Mouse (Mus musculus): ENCODE results near the gene Ddx39b. TPM values are rescaled to one million over a fixed set of nuclear protein-coding genes. Genes with fewer than 3 reads are reported as not detected.

The Ddx39b gene
- polyA plus RNA-seq, 1 experiment from 2014 or later = 467 TPM

DNA sequence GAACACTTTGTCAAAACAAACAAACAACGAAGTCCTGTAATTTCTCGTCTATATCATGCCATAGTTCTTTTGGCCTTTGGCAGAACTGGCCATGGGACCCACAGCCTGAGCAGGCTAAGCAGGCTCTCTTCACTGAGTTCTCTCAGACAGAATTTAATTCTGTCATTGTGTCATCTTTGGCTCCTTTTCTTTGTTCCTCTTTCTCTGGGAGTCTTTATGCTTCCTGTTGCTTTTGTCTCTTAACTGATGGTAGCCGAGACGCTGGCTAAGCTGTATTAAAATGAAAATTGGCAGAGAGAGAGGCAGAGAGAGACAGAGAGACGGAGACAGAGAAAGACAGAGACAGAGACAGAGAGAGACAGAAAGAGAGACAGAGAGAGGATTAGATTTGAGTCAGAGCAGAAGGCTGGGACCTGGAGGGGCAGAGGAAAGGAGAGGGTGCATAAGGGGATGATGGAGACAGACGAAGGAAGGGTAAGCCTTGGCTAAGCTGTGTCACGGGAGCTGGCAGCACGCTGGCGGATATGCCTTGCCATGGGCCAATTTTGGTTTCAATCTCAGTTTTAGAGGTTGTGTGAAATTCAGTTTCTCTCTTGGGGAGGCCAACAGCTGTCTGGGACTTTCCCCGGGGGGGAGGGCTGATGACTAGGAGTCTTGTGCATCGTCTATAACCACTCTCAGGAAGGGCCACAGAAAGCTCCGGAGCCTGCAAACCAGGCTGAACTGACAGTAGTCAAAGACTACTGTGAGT lies 31.6 kb upstream of the Ddx39b start:
- Histone ChIP-seq H3K9ac (replicated peaks; ENCODE audit: low read depth, low read length) (no peak overlapping the region), H3K27me3 (ENCODE audit: control insufficient read depth, insufficient read depth, low read length) (no peaks in the 10 kb centered on the region), H3K4me1 (ENCODE audit: control insufficient read depth, insufficient read depth, low read length) (no peaks in the 10 kb centered on the region), H3K4me2 (replicated peaks; ENCODE audit: low read depth, low read length) (no peak overlapping the region), H3K4me3 (ENCODE audit: low read depth, low read length) (no peak overlapping the region), H3K36me3 (ENCODE audit: control insufficient read depth, insufficient read depth, low read length) (no peaks in the 10 kb centered on the region), H3K27ac (ENCODE audit: low read length) (no peak overlapping the region), H3K9me3 (ENCODE audit: control insufficient read depth, low read depth, low read length) (no peaks in the 10 kb centered on the region)
- WGBS = 72% methylated on average over 12 of the region's 12 CpGs
- ATAC-seq (ENCODE audit: insufficient number of reproducible peaks, insufficient read depth, low FRiP score, low read depth) = no peak

- no peaks in the 10 kb centered on the region for H3K36me3 ChIP-seq (ENCODE audit: control insufficient read depth, insufficient read depth, low read length)
- no peaks in the 10 kb centered on the region for H3K4me1 ChIP-seq (ENCODE audit: control insufficient read depth, insufficient read depth, low read length)
- no peak overlapping the region for H3K27ac ChIP-seq (ENCODE audit: low read length)
- H3K9ac ChIP-seq (replicated peaks; ENCODE audit: low read depth, low read length) = no peak overlapping the region
- WGBS = 56% methylated on average over 3 of the region's 3 CpGs
- no peaks in the 10 kb centered on the region for H3K9me3 ChIP-seq (ENCODE audit: control insufficient read depth, low read depth, low read length)
- ATAC-seq (ENCODE audit: insufficient number of reproducible peaks, insufficient read depth, low FRiP score, low read depth) = no peak
- no peak overlapping the region for H3K4me2 ChIP-seq (replicated peaks; ENCODE audit: low read depth, low read length)
- H3K27me3 ChIP-seq (ENCODE audit: control insufficient read depth, insufficient read depth, low read length) = no peaks in the 10 kb centered on the region
- H3K4me3 ChIP-seq (ENCODE audit: low read depth, low read length) = no peak overlapping the region
These were observed 31.0 kb upstream of the Ddx39b start for GRCm38 (mm10) chr17:35210593-35210992.

DNA sequence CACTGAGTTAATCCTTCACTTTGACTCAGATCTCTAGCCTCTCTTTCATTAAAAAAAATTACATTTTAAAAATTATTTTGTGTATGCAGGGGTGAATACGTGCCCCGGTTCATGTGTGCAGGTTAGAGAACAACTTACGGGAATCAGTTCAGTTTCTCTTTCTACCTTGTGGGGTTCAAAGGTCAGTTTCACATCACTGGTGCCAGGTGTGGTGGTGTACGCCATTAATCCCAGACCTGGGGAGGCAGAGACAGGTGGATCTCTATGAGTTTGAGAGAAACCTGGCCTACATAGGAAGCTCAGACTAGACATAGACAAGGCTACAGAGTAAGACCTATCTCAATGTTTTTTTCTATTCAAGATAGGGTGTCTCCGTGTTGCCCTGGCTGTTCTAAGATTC lies 28.5 kb upstream of the Ddx39b start:
- 89% methylated on average over 5 of the region's 5 CpGs for WGBS
- Histone ChIP-seq H3K9me3 (ENCODE audit: control insufficient read depth, low read depth, low read length) (no peaks in the 10 kb centered on the region), H3K4me2 (replicated peaks; ENCODE audit: low read depth, low read length) (no peak overlapping the region), H3K27me3 (ENCODE audit: control insufficient read depth, insufficient read depth, low read length) (no peaks in the 10 kb centered on the region), H3K4me1 (ENCODE audit: control insufficient read depth, insufficient read depth, low read length) (no peaks in the 10 kb centered on the region), H3K36me3 (ENCODE audit: control insufficient read depth, insufficient read depth, low read length) (no peaks in the 10 kb centered on the region), H3K9ac (replicated peaks; ENCODE audit: low read depth, low read length) (no peak overlapping the region), H3K27ac (ENCODE audit: low read length) (no peak overlapping the region), H3K4me3 (ENCODE audit: low read depth, low read length) (no peak overlapping the region)
- ATAC-seq (ENCODE audit: insufficient number of reproducible peaks, insufficient read depth, low FRiP score, low read depth) = no peak

- H3K4me2 ChIP-seq (replicated peaks; ENCODE audit: low read depth, low read length) = no peak overlapping the region
- no peaks in the 10 kb centered on the region for H3K27me3 ChIP-seq (ENCODE audit: control insufficient read depth, insufficient read depth, low read length)
- H3K36me3 ChIP-seq (ENCODE audit: control insufficient read depth, insufficient read depth, low read length) = peaks cover 4% of the 10 kb centered on the region
- H3K9ac ChIP-seq (replicated peaks; ENCODE audit: low read depth, low read length) = no peak overlapping the region
- H3K9me3 ChIP-seq (ENCODE audit: control insufficient read depth, low read depth, low read length) = no peaks in the 10 kb centered on the region
- no peak overlapping the region for H3K4me3 ChIP-seq (ENCODE audit: low read depth, low read length)
- peak overlapping the region; percentile 58; the same call in 1 of the 2 replicates for H3K27ac ChIP-seq (ENCODE audit: low read length)
- peaks cover 3% of the 10 kb centered on the region; the same call in 1 of the 2 replicates for H3K4me1 ChIP-seq (ENCODE audit: control insufficient read depth, insufficient read depth, low read length)
- WGBS = 77% methylated on average over 18 of the region's 18 CpGs
- no peak for ATAC-seq (ENCODE audit: insufficient number of reproducible peaks, insufficient read depth, low FRiP score, low read depth)
These were observed 22.9 kb upstream of the Ddx39b start for GRCm38 (mm10) chr17:35218516-35219193.

DNA sequence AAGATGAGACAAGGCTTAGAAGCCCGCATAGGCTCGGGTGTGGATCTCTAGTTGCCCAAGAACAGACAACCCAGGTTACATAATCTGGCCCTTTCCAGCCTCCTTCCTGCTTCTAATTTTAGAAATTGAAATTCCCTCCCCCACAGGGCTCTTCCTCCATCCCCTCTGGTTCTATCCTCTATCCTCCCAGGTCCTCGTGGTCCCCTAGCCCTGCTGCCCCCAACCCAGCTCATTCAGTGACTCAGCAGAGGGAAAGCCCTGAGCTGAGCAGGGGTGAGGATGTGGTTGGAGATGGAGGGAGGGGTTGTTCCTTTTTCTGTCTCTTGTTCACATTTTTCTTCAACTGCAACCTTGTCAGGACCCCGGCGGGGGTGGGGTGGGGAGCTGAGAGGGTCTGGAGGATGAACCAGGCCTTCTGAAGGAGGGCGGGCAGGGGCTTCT lies 21.9 kb upstream of the Ddx39b start:
- H3K4me2 ChIP-seq (replicated peaks; ENCODE audit: low read depth, low read length) = no peak overlapping the region
- H3K27ac ChIP-seq (ENCODE audit: low read length) = no peak overlapping the region; the same call in 1 of the 2 replicates
- ATAC-seq (ENCODE audit: insufficient number of reproducible peaks, insufficient read depth, low FRiP score, low read depth) = no peak
- no peak overlapping the region for H3K9ac ChIP-seq (replicated peaks; ENCODE audit: low read depth, low read length)
- H3K9me3 ChIP-seq (ENCODE audit: control insufficient read depth, low read depth, low read length) = no peaks in the 10 kb centered on the region
- WGBS = 71% methylated on average over 6 of the region's 6 CpGs
- peaks cover 3% of the 10 kb centered on the region; the same call in 1 of the 2 replicates for H3K4me1 ChIP-seq (ENCODE audit: control insufficient read depth, insufficient read depth, low read length)
- no peak overlapping the region for H3K4me3 ChIP-seq (ENCODE audit: low read depth, low read length)
- H3K27me3 ChIP-seq (ENCODE audit: control insufficient read depth, insufficient read depth, low read length) = no peaks in the 10 kb centered on the region
- peaks cover 4% of the 10 kb centered on the region for H3K36me3 ChIP-seq (ENCODE audit: control insufficient read depth, insufficient read depth, low read length)

DNA sequence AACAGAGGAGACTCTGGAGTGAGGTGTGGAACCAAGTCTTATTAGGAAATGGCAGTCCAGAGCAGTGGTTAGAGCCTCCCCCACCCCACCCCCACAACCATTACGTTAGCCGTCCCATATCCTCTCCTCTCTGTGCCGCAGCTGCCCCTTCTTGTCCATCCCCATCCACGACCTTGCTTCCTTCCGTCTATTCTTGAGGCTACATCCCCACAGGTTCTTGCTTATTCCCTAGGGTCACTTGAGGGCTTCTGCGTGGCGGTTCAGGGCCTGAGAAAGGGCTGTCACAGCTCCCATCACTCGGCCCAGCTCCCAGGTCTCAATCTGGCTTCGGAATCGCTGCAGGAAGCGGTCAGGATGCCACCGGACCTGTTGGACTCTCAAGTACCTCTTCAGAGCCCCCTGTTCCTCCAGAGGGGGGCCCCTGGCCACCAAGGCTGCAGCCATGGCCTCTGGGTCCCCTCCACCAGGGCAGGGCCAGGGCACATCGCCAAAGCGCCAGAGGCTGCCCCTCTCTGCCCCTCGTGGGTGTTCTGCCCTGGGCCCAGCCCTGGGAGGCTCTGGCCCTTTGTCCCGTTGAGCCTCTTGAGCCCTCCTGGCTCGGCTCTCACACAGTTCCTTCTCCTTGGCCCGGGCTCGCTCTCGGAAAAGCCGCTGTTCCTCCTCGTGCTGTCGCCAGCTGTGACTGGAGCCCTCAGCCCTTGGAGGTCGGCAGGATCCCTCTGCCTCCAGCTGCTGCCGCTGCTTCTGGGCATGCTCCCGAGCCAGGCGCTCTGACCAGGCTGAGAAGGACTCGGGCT lies 21.2 kb upstream of the Ddx39b start, which contains the start of gene Gm16181:
Gm16181 (plus strand) TSS at position 679 of the 797 bp plus-strand sequence.
- 0 out of 2 replicates have a peak, but pooled peaks have one; percentile 54 for ATAC-seq (ENCODE audit: insufficient number of reproducible peaks, insufficient read depth, low FRiP score, low read depth)
- 73% methylated on average over 28 of the region's 28 CpGs for WGBS
- H3K9ac ChIP-seq (replicated peaks; ENCODE audit: low read depth, low read length) = no peak within 1 kb of the TSS
- peak within 1 kb of the TSS; percentile 64; the same call in 1 of the 2 replicates for H3K27ac ChIP-seq (ENCODE audit: low read length)
- no peaks in the 10 kb centered on the region for H3K9me3 ChIP-seq (ENCODE audit: control insufficient read depth, low read depth, low read length)
- no peak within 1 kb of the TSS for H3K4me2 ChIP-seq (replicated peaks; ENCODE audit: low read depth, low read length)
- H3K4me1 ChIP-seq (ENCODE audit: control insufficient read depth, insufficient read depth, low read length) = peaks cover 3% of the 10 kb centered on the region; the same call in 1 of the 2 replicates
- no peak within 1 kb of the TSS for H3K4me3 ChIP-seq (ENCODE audit: low read depth, low read length)
- H3K36me3 ChIP-seq (ENCODE audit: control insufficient read depth, insufficient read depth, low read length) = peaks cover 7% of the 10 kb centered on the region
- H3K27me3 ChIP-seq (ENCODE audit: control insufficient read depth, insufficient read depth, low read length) = no peaks in the 10 kb centered on the region

- no peak overlapping the region for H3K9ac ChIP-seq (replicated peaks; ENCODE audit: low read depth, low read length)
- no peak overlapping the region for H3K4me2 ChIP-seq (replicated peaks; ENCODE audit: low read depth, low read length)
- no peak for ATAC-seq (ENCODE audit: insufficient number of reproducible peaks, insufficient read depth, low FRiP score, low read depth)
- WGBS = 61% methylated on average over 6 of the region's 6 CpGs
- no peak overlapping the region for H3K4me3 ChIP-seq (ENCODE audit: low read depth, low read length)
- H3K4me1 ChIP-seq (ENCODE audit: control insufficient read depth, insufficient read depth, low read length) = peaks cover 3% of the 10 kb centered on the region; the same call in 1 of the 2 replicates
- H3K27me3 ChIP-seq (ENCODE audit: control insufficient read depth, insufficient read depth, low read length) = no peaks in the 10 kb centered on the region
- peaks cover 8% of the 10 kb centered on the region for H3K36me3 ChIP-seq (ENCODE audit: control insufficient read depth, insufficient read depth, low read length)
- peak overlapping the region; percentile 48; the same call in 1 of the 2 replicates for H3K27ac ChIP-seq (ENCODE audit: low read length)
- no peaks in the 10 kb centered on the region for H3K9me3 ChIP-seq (ENCODE audit: control insufficient read depth, low read depth, low read length)
These were observed 19.2 kb upstream of the Ddx39b start for GRCm38 (mm10) chr17:35222299-35222698.

- Histone ChIP-seq H3K4me1 (ENCODE audit: control insufficient read depth, insufficient read depth, low read length) (peaks cover 10% of the 10 kb centered on the region; the same call in 1 of the 2 replicates), H3K9me3 (ENCODE audit: control insufficient read depth, low read depth, low read length) (no peaks in the 10 kb centered on the region), H3K4me2 (replicated peaks; ENCODE audit: low read depth, low read length) (no peak overlapping the region), H3K4me3 (ENCODE audit: low read depth, low read length) (no peak overlapping the region), H3K27me3 (ENCODE audit: control insufficient read depth, insufficient read depth, low read length) (no peaks in the 10 kb centered on the region), H3K36me3 (ENCODE audit: control insufficient read depth, insufficient read depth, low read length) (peaks cover 10% of the 10 kb centered on the region), H3K27ac (ENCODE audit: low read length) (no peak overlapping the region), H3K9ac (replicated peaks; ENCODE audit: low read depth, low read length) (no peak overlapping the region)
- 89% methylated on average over 4 of the region's 4 CpGs for WGBS
- no peak for ATAC-seq (ENCODE audit: insufficient number of reproducible peaks, insufficient read depth, low FRiP score, low read depth)
These were observed 16.9 kb upstream of the Ddx39b start for GRCm38 (mm10) chr17:35224641-35225040.
